Mouse (Mus musculus): ENCODE measurements around the gene Plpp7.

GRCm38 (mm10) chr2:32142368-32142767 is 47.0 kb downstream of the Plpp7 start:
- TF ChIP-seq GATA1 (IDR thresholded peaks at IDR 0.05; ENCODE audit: borderline replicate concordance, low read length): no peak
- no peak for TF ChIP-seq FLI1 (IDR thresholded peaks at IDR 0.05; ENCODE audit: low read length)

Measured in megakaryocyte, embryonic 14.5 days (primary cell).